Mouse (Mus musculus): ENCODE measurements at regions not wholly inside any gene's neighbourhood (a gene's known extent, or its start where the extent isn't known, plus 50 kb on each side); places are given as distances from the start of the nearest gene placed in this dataset.

DNA sequence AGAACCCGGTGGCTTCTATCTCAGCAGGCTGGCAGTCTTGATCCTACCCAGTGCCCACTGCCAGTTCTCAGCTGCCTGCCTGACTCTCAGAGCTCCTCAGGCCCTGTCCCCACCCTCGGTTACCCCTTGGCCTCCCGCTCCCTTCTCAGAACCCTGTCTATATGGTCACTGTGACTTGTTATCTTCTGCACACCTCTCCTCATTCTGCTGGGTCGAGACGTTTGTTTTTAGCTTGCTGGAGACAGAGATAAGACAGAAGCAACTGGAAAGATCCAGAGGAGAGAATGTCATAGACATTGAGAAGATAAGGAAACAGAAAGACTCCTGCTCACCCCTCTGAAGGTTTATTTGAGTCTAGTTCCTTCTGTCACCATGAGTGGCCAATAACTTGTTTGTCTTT lies 53.8 kb upstream of the Phc1 start:
- DNase-seq (ENCODE audit: low spot score), result no peak

GRCm38 (mm10) chr6:122393231-122393881 lies 53.0 kb upstream of the Phc1 start:
- no peak for DNase-seq (ENCODE audit: low spot score)

- DNase-seq (ENCODE audit: low spot score), result peak; percentile 19
Measured at GRCm38 (mm10) chr6:122391725-122392667, 51.6 kb upstream of the Phc1 start.

DNA sequence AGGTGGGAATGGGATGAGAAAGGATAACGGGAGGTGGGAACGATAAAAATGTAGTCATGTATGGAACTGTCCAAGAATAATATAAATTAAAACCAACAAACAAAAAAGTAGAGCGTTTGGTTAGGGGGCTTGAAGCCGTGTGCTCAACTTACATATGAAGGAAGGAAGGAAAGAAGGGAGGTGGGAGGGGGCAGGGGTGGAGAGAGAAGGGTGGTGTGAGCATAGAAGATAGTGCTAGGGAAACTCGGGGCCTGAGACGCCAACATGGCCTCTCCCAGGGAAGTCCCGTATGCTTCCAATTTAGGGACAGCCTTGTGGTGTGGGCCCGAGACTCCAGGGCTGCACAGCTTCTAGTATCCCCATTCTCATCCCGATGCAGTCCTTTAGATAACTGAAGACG lies 50.8 kb upstream of the Phc1 start:
- DNase-seq (ENCODE audit: low spot score), result no peak

GRCm38 (mm10) chr6:122390720-122391119 lies 50.4 kb upstream of the Phc1 start:
- DNase-seq (ENCODE audit: low spot score), result no peak
